Mouse (Mus musculus) C2C12 (cell line): Measurements from ENCODE around the gene Klhl24.

Experiments
- CTCF ChIP-seq: IDR thresholded peaks from one replicate; pipeline ENCODE4 v1.5.1; 2011; ENCODE audit not compliant: control insufficient read depth, insufficient read depth, insufficient read length
- MAX ChIP-seq: IDR thresholded peaks from one replicate; pipeline ENCODE4 v1.6.1; 2011; ENCODE audit warnings: mild to moderate bottlenecking, control low read depth
- USF1 ChIP-seq: IDR thresholded peaks from one replicate; pipeline ENCODE4 v1.6.1; 2011; ENCODE audit warnings: low read depth, mild to moderate bottlenecking, control low read depth, moderate library complexity

DNA sequence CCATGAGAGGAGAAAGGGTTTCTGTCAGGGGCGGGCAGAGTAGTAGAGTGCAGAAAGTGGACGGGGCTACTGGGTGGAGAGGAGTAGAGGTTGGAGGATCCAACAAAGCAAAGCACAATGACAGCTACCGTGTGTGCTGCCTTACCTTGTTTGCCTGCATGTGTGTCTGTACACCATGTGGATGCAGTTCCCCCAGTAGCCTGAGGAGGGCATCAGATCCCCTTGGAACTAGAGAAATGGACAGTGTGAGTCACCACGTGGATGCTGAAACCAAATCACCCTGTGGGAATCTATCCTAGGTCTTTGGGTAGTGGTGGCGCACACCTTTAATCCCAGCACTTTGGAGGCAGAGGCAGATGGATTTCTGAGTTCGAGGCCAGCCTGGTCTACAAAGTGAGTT lies 11.6 kb downstream of the Klhl24 start:
- TF ChIP-seq MAX (no peak), USF1 (no peak), CTCF (no peak)
